Mouse (Mus musculus): Measurements from ENCODE around the gene Urod.

DNA sequence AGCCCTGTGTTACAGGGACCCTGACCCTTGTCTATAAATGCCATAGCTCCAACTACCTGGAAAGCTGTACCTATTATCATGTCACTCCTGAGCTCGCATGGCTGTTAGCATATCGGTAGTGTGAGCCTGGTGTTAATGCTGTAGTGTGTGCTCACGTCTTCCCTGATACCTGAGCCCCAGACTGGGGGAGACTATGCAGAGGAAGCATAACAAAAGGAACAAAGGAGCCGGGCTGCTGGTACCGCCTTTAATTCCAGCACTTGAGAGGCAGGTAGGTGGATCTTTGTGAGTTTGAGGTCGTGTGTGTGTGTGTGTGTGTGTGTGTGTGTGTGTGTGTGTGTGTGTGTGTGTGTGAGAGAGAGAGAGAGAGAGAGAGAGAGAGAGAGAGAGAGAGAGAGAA, 4.5 kb downstream of the Urod start:
- no peak for TF ChIP-seq POLR2A (IDR thresholded peaks at IDR 0.05; ENCODE audit: low read depth, low read length)
- no peak for TF ChIP-seq CTCF (IDR thresholded peaks at IDR 0.05; ENCODE audit: borderline replicate concordance, insufficient read depth, low read length)

All from embryonic fibroblast, embryonic 13.5 days (primary cell).